Mouse (Mus musculus): ENCODE data around the gene Prss37.
A peak's percentile ranks its signal among the peaks of the same experiment; 100 is the strongest.

DNA sequence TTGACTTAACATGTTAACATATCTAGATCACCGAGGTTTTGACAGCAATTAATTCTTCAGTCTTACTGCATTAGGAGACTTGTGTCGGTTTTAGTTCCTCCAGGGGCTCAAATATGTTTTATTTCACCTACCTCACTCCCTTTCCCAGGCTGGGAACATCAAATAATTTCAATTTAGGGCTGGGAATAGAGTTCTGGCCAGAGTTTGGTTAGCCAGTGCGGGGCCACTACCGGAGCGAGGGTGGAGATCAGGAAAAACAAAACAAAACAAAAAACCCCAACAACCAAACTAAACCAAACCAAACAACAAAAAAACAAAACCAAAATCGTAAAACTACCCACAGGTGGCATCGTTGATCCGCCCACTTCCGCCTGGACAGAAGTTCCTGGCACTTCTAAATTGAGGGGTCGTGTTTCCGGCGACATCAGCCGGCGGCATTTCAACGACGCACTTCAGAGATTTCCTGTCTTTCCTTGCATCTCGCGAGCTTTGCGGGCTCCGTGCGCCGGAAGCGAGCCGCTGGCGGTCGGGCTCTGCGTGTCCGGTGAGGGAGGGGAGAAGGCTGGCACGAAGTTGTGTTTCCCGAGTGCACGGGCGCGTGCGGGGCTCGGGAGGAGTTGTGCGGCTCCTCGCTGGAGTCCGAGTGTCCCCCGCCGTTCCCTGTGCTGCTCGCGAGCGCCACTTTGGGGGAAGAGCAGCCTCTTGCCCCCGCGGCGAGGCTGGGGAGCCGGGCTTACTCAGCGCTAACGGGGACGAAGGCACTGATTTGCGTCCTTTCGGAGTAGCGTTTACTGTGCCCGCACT lies 48.2 kb downstream of the Prss37 start, which contains the start of gene Ssbp1:
- TF ChIP-seq CTCF (IDR thresholded peaks at IDR 0.05; ENCODE audit: low read depth) = peak; percentile 32
- TF ChIP-seq EP300 (IDR thresholded peaks at IDR 0.05; ENCODE audit: low read depth) = peak; percentile 63; the same call in 1 of the 2 replicates

Measured in liver, embryonic 14.5 days (tissue).